Mouse (Mus musculus): ENCODE results near the gene Cabp1. TPM values are rescaled to one million over a fixed set of nuclear protein-coding genes. Genes with fewer than 3 reads are reported as not detected.

Cabp1 gene
- total and polyA plus RNA-seq, 2 experiments from 2014 or later: 20.9 to 21.4 TPM

GRCm38 (mm10) chr5:115148378-115148777 lies 45.8 kb downstream of the Cabp1 start:
- TF ChIP-seq CTCF (IDR thresholded peaks at IDR 0.05; ENCODE audit: low read depth): no peak
- Histone ChIP-seq H3K9me3 (ENCODE audit: low read length) (no peaks in the 10 kb centered on the region), H3K27ac (no peak overlapping the region), H3K9ac (replicated peaks; ENCODE audit: low read length) (no peak overlapping the region), H3K36me3 (ENCODE audit: insufficient read depth, low read length) (peaks cover 46% of the 10 kb centered on the region), H3K4me2 (ENCODE audit: low read depth, low read length) (no peak overlapping the region), H3K27me3 (ENCODE audit: insufficient read depth, low read length) (no peaks in the 10 kb centered on the region), H3K4me1 (ENCODE audit: insufficient read depth, low read length) (peaks cover 2% of the 10 kb centered on the region; the same call in 1 of the 2 replicates), H3K4me3 (ENCODE audit: low read length) (no peak overlapping the region)
- WGBS: 97% methylated on average over 8 of the region's 8 CpGs
- ATAC-seq: no peak
- DNase-seq (ENCODE audit: low spot score): no peak

- Histone ChIP-seq H3K9ac (replicated peaks; ENCODE audit: low read length) (no peak overlapping the region), H3K27ac (no peak overlapping the region), H3K27me3 (ENCODE audit: insufficient read depth, low read length) (no peaks in the 10 kb centered on the region), H3K4me2 (ENCODE audit: low read depth, low read length) (no peak overlapping the region), H3K9me3 (ENCODE audit: low read length) (no peaks in the 10 kb centered on the region), H3K36me3 (ENCODE audit: insufficient read depth, low read length) (peaks cover 46% of the 10 kb centered on the region), H3K4me1 (ENCODE audit: insufficient read depth, low read length) (peaks cover 6% of the 10 kb centered on the region; the same call in 1 of the 2 replicates), H3K4me3 (ENCODE audit: low read length) (no peak overlapping the region)
- 86% methylated on average over 3 of the region's 3 CpGs for WGBS
- ATAC-seq: no peak
- no peak for TF ChIP-seq CTCF (IDR thresholded peaks at IDR 0.05; ENCODE audit: low read depth)
- DNase-seq (ENCODE audit: low spot score): no peak
These were observed 46.8 kb downstream of the Cabp1 start for GRCm38 (mm10) chr5:115147388-115147787.

- no peaks in the 10 kb centered on the region for H3K9me3 ChIP-seq (ENCODE audit: low read length)
- no peak overlapping the region for H3K27ac ChIP-seq
- H3K4me2 ChIP-seq (ENCODE audit: low read depth, low read length): no peak overlapping the region
- H3K4me3 ChIP-seq (ENCODE audit: low read length): no peak overlapping the region
- H3K9ac ChIP-seq (replicated peaks; ENCODE audit: low read length): no peak overlapping the region
- peaks cover 46% of the 10 kb centered on the region for H3K36me3 ChIP-seq (ENCODE audit: insufficient read depth, low read length)
- DNase-seq (ENCODE audit: low spot score) (no peak), ATAC-seq (no peak)
- peaks cover 6% of the 10 kb centered on the region; the same call in 1 of the 2 replicates for H3K4me1 ChIP-seq (ENCODE audit: insufficient read depth, low read length)
- no peak for TF ChIP-seq CTCF (IDR thresholded peaks at IDR 0.05; ENCODE audit: low read depth)
- no peaks in the 10 kb centered on the region for H3K27me3 ChIP-seq (ENCODE audit: insufficient read depth, low read length)
These were observed 47.4 kb downstream of the Cabp1 start for GRCm38 (mm10) chr5:115146747-115147130.

- H3K4me2 ChIP-seq (ENCODE audit: low read depth, low read length): no peak overlapping the region
- 91% methylated on average over 6 of the region's 6 CpGs for WGBS
- peaks cover 46% of the 10 kb centered on the region for H3K36me3 ChIP-seq (ENCODE audit: insufficient read depth, low read length)
These were observed 48.0 kb downstream of the Cabp1 start for GRCm38 (mm10) chr5:115145976-115146746.

GRCm38 (mm10) chr5:115145253-115145968 lies 48.8 kb downstream of the Cabp1 start:
- Histone ChIP-seq H3K27ac (no peak overlapping the region), H3K36me3 (ENCODE audit: insufficient read depth, low read length) (peaks cover 41% of the 10 kb centered on the region), H3K9ac (replicated peaks; ENCODE audit: low read length) (no peak overlapping the region), H3K27me3 (ENCODE audit: insufficient read depth, low read length) (no peaks in the 10 kb centered on the region), H3K4me3 (ENCODE audit: low read length) (no peak overlapping the region), H3K4me1 (ENCODE audit: insufficient read depth, low read length) (peaks cover 6% of the 10 kb centered on the region; the same call in 1 of the 2 replicates), H3K4me2 (ENCODE audit: low read depth, low read length) (no peak overlapping the region), H3K9me3 (ENCODE audit: low read length) (no peaks in the 10 kb centered on the region)
- ATAC-seq: no peak
- DNase-seq (ENCODE audit: low spot score): no peak
- TF ChIP-seq CTCF (IDR thresholded peaks at IDR 0.05; ENCODE audit: low read depth): no peak
- WGBS: 62% methylated on average over 11 of the region's 11 CpGs

More at GRCm38 (mm10) chr5:115145976-115146746, 48.0 kb downstream of the Cabp1 start:
- DNase-seq (ENCODE audit: low spot score): no peak
- TF ChIP-seq CTCF (IDR thresholded peaks at IDR 0.05; ENCODE audit: low read depth): no peak
- H3K4me1 ChIP-seq (ENCODE audit: insufficient read depth, low read length): peaks cover 6% of the 10 kb centered on the region; the same call in 1 of the 2 replicates
- no peaks in the 10 kb centered on the region for H3K27me3 ChIP-seq (ENCODE audit: insufficient read depth, low read length)
- no peak overlapping the region for H3K9ac ChIP-seq (replicated peaks; ENCODE audit: low read length)
- ATAC-seq: no peak
- no peaks in the 10 kb centered on the region for H3K9me3 ChIP-seq (ENCODE audit: low read length)
- H3K27ac ChIP-seq: no peak overlapping the region
- no peak overlapping the region for H3K4me3 ChIP-seq (ENCODE audit: low read length)

- no peaks in the 10 kb centered on the region for H3K9me3 ChIP-seq (ENCODE audit: low read length)
- whole genome bisulfite sequencing: 63% methylated on average over 6 of the region's 6 CpGs
- ATAC-seq: no peak
- no peaks in the 10 kb centered on the region for H3K27me3 ChIP-seq (ENCODE audit: insufficient read depth, low read length)
- no peak for DNase-seq (ENCODE audit: low spot score)
- H3K36me3 ChIP-seq (ENCODE audit: insufficient read depth, low read length): peaks cover 32% of the 10 kb centered on the region
- no peak overlapping the region for H3K27ac ChIP-seq
- H3K4me3 ChIP-seq (ENCODE audit: low read length): no peak overlapping the region
- peaks cover 6% of the 10 kb centered on the region; the same call in 1 of the 2 replicates for H3K4me1 ChIP-seq (ENCODE audit: insufficient read depth, low read length)
- TF ChIP-seq CTCF (IDR thresholded peaks at IDR 0.05; ENCODE audit: low read depth): no peak
- no peak overlapping the region for H3K4me2 ChIP-seq (ENCODE audit: low read depth, low read length)
- no peak overlapping the region for H3K9ac ChIP-seq (replicated peaks; ENCODE audit: low read length)
These were observed 49.7 kb downstream of the Cabp1 start for GRCm38 (mm10) chr5:115144471-115144870.

Data from hindbrain, postnatal 0 days (tissue).